Mouse (Mus musculus) erythroblast, embryonic 14.5 days (primary cell): ENCODE data around the gene Mobp.

Source experiments
- GATA1 ChIP-seq: IDR thresholded peaks from 2 replicates; pipeline ENCODE4 v1.6.1; 2012; ENCODE audit warnings: low read length, inconsistent platforms, mixed read lengths
- TAL1 ChIP-seq: IDR thresholded peaks from 3 replicates; pipeline ENCODE4 v1.6.1; 2012; ENCODE audit warnings: low read length, inconsistent platforms, mixed read lengths

GRCm38 (mm10) chr9:120115580-120115979 lies 33.9 kb upstream of the Mobp start:
- TF ChIP-seq TAL1, result peak; percentile 87
- peak; percentile 95 for TF ChIP-seq GATA1
